Mouse (Mus musculus) T-helper 1 cell (primary cell): Measurements from ENCODE around the gene Zfp90.

Experiments
- in situ Hi-C: fragments of 300-600 bp; cut with MboI, MseI; formaldehyde crosslinking; loops from one replicate; pipeline ENCODE4 v1.15.1; 2025; ENCODE audit warnings: high pct_unique_total_duplicates

Zfp90 gene

GRCm38 (mm10) chr8:106432954-106433570 is 17.9 kb downstream of the Zfp90 start:
- in situ Hi-C loops: loop anchor here (5.0 kb wide), 1 partner anchor 214 kb away; no protein-coding TSS in a partner anchor

GRCm38 (mm10) chr8:106433667-106434066 is 18.5 kb downstream of the Zfp90 start:
- in situ Hi-C loops: loop anchor here (5.0 kb wide), 1 partner anchor 214 kb away; no protein-coding TSS in a partner anchor

- in situ Hi-C loops: no loop called here
Observed at GRCm38 (mm10) chr8:106437781-106438180, 22.7 kb downstream of the Zfp90 start.

- in situ Hi-C loops: no loop called here
Observed at GRCm38 (mm10) chr8:106440146-106440545, 25.0 kb downstream of the Zfp90 start.

- in situ Hi-C loops: no loop called here
Observed at GRCm38 (mm10) chr8:106442740-106443139, 27.6 kb downstream of the Zfp90 start.

- in situ Hi-C loops: no loop called here
Observed at GRCm38 (mm10) chr8:106451301-106452085, 36.4 kb downstream of the Zfp90 start.

- in situ Hi-C loops: no loop called here
Observed at GRCm38 (mm10) chr8:106452701-106453481, 37.8 kb downstream of the Zfp90 start.

- in situ Hi-C loops: no loop called here
Observed at GRCm38 (mm10) chr8:106454036-106454435, 38.9 kb downstream of the Zfp90 start.

GRCm38 (mm10) chr8:106462131-106462530 is 47.0 kb downstream of the Zfp90 start:
- in situ Hi-C loops: no loop called here

GRCm38 (mm10) chr8:106463795-106464194 is 48.7 kb downstream of the Zfp90 start:
- in situ Hi-C loops: no loop called here

- in situ Hi-C loops: no loop called here
Observed at GRCm38 (mm10) chr8:106469485-106469884, 54.4 kb downstream of the Zfp90 start.

GRCm38 (mm10) chr8:106474001-106474400 is 58.9 kb downstream of the Zfp90 start:
- in situ Hi-C loops: no loop called here
